Mouse (Mus musculus): ENCODE measurements around the gene 1700001C19Rik. TPM values are rescaled to one million over a fixed set of nuclear protein-coding genes. Genes with fewer than 3 reads are reported as not detected.

The 1700001C19Rik gene
- not detected for total RNA-seq (2021)

DNA sequence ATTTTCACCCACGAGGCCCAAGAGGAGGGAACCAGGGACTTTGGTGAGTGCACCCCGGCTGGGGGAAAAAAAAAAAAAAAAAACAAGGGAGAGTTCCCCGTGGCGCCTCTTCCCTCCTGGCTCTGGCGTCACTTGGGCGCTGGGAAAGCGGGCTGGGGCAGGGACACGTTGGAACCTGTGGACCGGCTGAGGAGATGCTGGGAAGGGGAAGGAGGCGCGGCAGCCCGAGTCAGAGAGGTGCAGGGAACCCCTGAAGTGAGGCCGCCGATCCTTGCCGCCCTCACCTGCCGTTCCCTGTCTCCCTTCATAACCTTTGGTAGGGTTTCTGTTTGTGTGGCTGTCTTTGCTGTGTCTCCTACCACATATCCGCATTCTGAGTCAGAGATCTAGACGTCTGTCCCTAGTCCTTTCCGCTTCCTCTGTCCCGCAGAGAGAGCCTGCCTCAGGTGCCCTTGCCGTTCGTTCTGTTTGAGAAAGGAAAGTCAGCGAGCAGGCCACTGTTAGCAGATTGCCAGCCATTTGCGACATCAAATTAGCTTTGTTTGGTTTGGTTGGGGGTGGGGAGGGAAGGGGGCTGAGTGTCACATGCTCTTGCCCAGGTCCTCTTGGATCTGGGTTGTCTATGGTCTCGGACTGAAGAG lies at the start of gene 1700001C19Rik:
TSS of gene 1700001C19Rik (minus strand) at position 470 of the 641 bp plus-strand sequence.
- DNase-seq (ENCODE audit: low spot score), result no peak
- intact Hi-C loops (cut with DNase I), result no loop called here

DNA sequence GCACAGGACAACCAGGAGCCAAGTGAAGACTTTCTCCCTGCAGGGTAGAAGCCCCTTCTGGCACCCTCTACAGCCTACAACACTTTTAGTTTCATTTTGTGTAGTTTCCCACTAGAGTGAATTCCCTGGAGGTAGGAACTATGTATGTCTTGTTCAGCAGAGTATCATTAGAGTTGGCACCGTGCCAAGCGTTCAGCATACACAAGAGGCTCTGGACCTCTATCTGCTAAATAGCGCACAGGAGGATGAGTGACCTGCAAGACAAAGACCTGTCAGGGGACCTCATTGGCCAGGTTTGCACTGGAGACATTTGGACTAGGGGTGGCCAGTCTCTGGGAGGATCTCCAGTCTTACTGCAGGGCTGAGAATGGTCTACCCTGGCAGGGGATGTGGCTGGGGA lies 48.6 kb upstream of the 1700001C19Rik start:
- intact Hi-C loops (cut with DNase I), result loop anchor here (10.0 kb wide), 2 partner anchors 111 to 451 kb away; no protein-coding TSS in a partner anchor
- DNase-seq (ENCODE audit: low spot score), result no peak

DNA sequence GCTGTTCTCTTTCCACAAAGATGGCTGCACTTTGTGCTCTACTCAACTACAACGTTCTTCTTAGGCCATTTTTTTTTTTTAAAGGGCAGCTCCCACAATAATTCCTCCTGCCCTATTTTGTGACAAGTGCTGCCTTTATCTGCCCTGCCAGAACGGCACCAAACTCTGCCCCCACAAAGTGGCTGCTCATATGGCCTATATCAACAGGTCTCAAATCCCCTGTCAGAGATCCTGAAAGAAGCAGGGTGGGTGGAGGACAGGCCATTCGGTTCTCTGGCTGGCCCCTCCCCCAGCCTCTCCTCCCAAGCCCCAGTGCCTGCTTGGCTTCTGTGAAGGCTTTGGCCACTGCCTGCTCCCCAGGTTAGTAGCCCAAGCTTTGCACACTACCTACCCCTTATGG lies 47.8 kb upstream of the 1700001C19Rik start:
- intact Hi-C loops (cut with DNase I), result loop anchor here (5.0 to 10.0 kb wide), 3 partner anchors 78 to 450 kb away; no protein-coding TSS in a partner anchor
- DNase-seq (ENCODE audit: low spot score), result no peak

DNA sequence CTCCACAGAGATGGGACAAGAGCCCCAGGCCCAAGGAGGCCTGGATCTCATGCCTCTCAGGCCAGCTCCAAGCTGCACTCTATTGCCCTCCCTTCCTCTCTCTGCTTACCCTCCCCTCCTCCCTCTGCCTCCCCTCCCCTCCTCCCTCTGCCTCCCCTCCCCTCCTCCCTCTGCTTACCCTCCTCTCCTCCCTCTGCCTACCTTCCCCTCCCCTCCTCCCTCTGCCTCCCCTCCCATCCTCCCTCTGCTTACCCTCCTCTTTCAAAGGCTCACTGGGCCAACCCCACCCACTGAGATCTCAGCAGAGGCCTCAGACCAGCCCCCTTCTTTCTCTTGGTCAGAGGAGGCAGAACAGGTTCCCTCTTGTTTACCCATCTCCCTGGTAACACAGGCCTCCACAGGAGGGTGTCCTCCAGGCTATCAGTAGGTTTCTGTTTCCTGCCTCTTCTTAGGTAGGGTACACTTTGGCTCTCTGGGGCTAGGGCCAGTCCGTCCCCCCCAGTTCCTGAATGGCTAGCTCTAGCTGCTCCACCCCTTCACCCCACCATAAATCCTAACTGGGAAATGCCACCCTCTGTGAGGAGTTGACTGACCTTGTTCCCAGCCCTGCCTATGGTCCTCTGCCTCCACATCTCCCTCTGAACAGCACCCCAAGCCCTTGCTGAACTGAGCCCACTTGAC lies 47.2 kb upstream of the 1700001C19Rik start:
- DNase-seq (ENCODE audit: low spot score), result no peak
- intact Hi-C loops (cut with DNase I), result loop anchor here (5.0 to 10.0 kb wide), 3 partner anchors 77 to 450 kb away; no protein-coding TSS in a partner anchor

DNA sequence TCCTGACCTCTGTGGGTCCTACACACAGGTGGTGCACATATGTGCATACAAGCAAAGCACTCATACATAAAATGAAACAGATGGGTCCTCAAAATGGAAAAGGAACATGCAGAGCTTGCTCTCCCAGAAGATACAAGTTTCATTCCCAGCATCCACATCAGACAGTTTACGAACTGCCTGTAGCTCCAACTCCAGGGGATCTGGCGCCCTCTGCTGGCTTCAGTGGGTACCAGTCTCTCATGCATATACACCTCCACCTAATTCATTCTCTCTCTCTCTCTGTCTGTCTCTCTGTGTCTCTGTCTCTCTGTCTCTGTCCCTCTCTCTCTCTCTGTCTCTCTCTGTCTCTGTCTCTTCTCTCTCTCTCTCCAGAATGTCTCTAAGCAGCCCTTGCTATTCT lies 45.2 kb upstream of the 1700001C19Rik start:
- no peak for DNase-seq (ENCODE audit: low spot score)
- intact Hi-C loops (cut with DNase I), result loop anchor here (5.0 to 10.0 kb wide), 3 partner anchors 75 to 448 kb away; no protein-coding TSS in a partner anchor

DNA sequence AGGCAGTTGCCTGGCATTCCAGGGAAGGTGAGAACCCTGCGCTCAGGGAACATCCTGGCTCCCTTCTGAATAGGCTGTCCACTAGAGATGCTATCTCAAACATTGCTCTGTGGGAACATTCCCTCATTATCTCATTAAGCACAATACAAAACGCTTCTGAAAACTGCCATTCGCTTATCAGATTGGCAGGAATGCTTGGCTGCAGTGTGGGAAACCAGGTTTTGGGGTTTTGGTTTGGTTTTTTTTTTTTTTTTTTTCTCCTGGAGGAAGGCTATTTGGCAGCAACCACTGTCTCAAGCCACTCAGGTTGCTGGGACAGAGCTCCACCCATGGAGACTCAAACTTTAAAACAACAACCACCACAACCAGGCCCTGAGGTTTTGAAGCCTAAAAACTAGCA lies 42.7 kb upstream of the 1700001C19Rik start:
- intact Hi-C loops (cut with DNase I), result loop anchor here (5.0 to 10.0 kb wide), 3 partner anchors 73 to 445 kb away; no protein-coding TSS in a partner anchor
- no peak for DNase-seq (ENCODE audit: low spot score)

DNA sequence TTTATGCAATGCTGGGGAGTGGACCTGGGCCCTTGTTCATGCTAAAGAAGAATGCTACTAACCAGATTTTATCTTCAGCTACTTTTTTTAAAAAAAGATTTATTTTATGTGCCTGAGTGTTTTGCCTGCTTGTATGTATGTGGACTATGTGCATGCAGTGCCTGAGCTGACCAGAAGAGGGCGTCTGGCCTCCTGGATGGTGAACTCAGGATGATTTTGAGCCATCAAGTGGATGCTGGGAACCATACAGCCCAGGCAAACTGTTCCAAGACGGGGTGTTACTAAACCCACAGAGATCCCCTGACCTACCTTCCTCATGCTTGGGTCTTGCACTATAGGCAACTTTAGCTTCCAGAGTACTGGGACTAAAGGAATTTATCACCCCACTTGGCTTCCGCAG lies 38.5 kb upstream of the 1700001C19Rik start:
- DNase-seq (ENCODE audit: low spot score), result no peak
- intact Hi-C loops (cut with DNase I), result no loop called here

DNA sequence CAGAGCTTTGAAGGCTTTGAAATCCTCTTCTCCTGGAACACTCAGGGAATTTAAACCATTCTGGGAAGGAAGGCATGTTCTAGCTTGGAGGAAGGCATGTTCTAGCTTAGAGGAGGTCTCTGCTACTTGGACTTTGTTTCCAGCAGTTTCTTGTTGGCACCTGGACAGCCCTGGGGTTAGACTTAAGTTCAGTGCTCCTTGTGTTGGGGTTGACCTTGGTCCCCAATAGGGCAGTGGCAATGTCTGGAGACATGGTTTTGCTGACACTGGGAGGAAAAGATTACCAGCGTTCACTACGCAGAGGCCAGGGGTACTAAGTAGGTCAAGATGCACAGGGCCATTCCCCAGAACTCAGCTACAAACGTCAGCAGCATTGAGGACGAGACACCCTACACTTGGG lies 38.0 kb upstream of the 1700001C19Rik start:
- no peak for DNase-seq (ENCODE audit: low spot score)
- intact Hi-C loops (cut with DNase I), result no loop called here

DNA sequence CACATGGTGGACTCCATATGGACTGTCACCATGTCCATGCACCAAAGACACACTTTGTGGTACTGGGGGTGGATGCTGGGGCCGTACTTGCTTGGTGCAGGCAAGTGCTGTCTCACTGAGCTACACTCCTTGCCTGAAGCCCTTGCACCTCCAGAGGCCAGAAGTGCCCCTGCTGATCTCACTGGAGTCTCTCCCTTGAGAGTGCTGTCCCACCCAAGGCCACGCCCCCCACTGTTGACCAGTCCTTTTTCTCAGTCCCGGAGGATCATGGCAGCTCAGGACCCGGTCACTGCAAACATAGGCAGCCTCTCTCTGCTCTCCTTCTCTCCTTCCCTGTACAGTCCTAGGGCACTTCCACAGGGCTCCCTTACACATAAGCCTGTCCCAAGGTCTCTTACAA lies 37.1 kb upstream of the 1700001C19Rik start:
- intact Hi-C loops (cut with DNase I), result no loop called here
- no peak for DNase-seq (ENCODE audit: low spot score)

DNA sequence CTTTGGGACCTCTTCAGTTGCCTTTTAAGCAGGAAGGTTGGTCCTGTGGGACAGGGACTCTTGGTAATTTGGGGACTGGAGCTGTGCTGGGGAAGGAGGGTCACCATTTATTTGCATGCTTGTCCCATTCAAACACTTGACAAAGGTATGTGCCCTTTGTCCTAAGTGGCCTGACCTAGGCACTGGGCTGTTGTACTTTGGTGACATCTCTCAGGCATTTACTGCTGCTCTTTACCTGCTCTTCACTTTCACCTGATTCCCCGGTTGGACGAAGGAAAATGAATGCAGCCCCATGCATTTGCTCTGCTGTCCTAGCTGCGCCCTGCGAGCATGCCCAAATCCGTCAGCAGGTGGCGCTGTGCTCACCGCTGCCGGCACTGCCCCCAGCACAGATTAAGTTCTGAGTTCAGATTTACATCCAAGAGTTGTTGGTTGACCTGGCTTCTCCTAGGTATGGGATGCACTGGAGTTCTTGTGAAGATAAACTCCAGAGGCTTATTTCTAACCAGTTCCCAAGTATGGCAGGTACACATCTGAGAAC lies 36.3 kb upstream of the 1700001C19Rik start:
- intact Hi-C loops (cut with DNase I), result loop anchor here (1.0 kb wide), 1 partner anchor 203 kb away; no protein-coding TSS in a partner anchor
- DNase-seq (ENCODE audit: low spot score), result no peak

DNA sequence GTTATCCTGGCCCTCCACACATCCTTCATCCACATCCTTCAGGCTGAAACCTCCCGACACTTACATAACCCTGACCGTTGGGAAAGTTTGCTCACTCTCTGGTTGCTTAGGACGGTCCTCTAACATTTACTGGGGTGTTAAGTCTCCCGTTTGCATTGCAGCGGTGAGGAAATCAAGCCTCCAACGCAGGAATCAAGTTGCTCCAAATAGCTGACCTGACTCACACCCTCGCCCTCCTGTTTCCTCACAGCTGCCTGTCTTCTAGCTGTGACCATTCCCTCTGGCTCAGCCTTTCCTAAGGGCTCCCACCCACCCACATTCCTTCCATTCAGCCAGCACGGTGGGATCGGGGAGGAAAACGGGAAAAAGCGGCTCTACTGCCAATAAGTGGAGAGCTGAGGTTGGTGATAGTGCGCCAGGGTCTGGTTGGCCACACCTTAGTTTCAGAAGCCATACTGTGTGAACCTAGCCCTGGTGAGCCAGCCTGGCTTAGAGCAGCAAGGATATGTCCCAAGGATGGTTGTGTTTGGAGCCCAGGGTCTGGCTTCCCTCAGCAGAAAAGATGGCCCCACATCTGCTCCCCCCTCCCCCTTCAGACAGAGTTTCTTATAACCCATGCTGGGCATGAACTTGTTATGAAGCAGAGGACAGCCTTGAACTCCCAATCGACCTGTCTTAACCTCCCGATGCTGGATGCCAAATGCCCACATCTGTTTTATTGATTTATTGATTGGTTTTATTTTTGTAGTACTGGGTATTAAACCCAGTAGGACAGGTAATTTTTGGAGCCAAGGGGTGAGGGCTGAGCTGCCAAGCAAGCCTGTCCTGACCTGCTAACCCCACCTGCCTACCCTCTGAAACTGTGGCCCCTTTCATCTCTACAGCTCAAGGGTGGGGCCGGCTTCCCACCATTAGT lies 35.5 kb upstream of the 1700001C19Rik start:
- DNase-seq (ENCODE audit: low spot score), result no peak
- intact Hi-C loops (cut with DNase I), result loop anchor here (1.0 kb wide), 1 partner anchor 204 kb away; no protein-coding TSS in a partner anchor

DNA sequence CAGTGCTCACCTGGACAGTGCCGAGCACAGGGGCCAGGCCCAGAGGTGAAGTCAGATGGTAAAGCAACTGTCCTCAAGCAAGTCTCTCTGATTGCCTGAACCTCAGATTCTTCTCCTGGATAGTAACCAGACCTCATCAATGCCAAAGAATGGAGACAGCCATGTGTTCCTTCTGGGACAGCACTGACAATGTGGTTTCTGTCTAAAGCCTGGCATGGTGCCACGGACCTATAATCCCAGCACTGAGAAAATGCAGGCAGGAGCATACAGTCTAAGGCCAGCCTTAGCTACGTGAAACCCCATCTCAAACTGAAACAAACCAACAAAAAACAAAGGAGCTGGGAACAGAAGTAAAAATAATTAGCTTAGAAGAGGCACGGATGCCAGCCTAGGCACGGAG lies 33.5 kb upstream of the 1700001C19Rik start:
- intact Hi-C loops (cut with DNase I), result no loop called here
- DNase-seq (ENCODE audit: low spot score), result no peak

DNA sequence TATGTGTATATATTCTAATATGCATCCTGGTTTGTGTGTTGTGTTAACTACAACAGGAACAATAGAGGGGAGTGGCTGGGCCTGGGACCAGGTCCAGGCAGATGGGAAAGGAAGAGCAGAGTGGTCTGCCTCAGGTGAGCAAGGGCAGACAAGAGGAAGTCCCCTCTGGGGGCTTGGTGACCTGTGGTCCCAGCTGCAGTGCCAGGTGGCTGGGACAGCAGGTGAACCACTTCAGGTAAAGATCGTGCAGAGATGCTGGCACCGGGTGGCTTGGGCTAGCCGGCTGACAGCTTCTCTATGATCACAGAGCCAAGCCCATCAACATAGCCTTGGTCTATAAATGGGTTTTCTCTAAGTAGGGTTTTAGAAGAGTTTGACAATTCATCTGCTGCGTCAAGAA lies 32.9 kb upstream of the 1700001C19Rik start:
- DNase-seq (ENCODE audit: low spot score), result no peak
- intact Hi-C loops (cut with DNase I), result no loop called here

DNA sequence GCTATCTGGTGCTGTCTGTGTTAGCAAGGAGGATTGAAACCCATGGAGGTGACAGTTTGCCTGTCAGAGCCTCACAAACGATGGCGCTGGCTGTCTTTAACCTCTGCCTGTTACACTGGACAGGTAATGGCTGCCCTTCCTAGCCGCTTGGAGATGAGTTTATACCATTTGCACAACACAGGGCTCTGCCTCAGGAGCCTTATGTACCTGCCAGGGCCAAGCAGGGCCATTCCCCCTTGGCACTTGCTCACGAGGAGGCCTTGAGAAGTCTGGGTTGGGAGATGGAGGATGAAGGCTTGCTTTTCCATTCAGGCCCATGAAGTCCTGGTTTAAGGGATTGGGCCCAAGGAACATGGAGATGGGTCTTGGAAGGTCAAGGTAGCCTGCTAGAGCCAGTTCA lies 32.5 kb upstream of the 1700001C19Rik start:
- intact Hi-C loops (cut with DNase I), result loop anchor here (5.0 kb wide), 1 partner anchor 62 kb away; no protein-coding TSS in a partner anchor
- no peak for DNase-seq (ENCODE audit: low spot score)

DNA sequence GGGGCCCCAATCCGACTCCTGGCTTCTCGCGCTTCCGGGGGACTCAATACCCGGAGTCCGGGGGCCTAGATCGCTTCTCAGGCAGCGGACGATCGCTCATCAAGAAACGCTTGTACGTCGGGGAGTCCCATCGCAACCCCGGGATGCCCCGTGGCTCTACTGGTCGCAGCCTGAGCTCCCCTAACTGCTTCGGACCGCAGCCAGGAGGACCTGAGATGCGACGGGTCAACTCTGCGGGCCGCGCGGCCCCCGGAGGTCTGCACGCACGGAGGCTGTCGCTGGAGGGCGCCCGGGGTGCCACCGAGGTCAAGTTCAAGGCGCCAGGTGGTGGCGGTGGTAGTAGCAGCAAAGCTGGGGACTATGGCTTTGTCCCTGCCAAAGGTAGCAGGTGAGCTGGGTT lies 31.3 kb upstream of the 1700001C19Rik start:
- intact Hi-C loops (cut with DNase I), result loop anchor here (5.0 kb wide), 1 partner anchor 61 kb away; no protein-coding TSS in a partner anchor
- DNase-seq (ENCODE audit: low spot score), result no peak

DNA sequence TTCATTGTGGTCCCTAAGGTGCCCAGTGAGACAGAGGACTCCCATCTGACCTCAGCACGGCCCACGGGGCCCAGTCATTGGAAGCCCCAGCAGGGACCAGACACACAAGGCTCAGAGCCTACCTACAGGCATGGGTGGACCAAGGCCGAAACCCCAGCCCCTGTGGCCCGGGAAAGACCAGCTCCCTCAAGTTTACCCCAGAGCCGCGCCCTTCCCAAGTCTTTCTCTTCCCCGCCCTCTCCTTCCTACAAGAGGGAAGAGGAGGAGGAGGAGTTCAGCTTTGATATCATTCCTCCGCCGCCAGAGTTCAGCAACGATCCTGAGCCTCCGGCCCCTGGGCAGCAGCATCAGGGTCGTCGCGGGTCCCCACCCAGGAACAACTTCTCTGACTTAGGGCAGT lies 30.9 kb upstream of the 1700001C19Rik start:
- intact Hi-C loops (cut with DNase I), result loop anchor here (5.0 kb wide), 1 partner anchor 61 kb away; no protein-coding TSS in a partner anchor
- no peak for DNase-seq (ENCODE audit: low spot score)

DNA sequence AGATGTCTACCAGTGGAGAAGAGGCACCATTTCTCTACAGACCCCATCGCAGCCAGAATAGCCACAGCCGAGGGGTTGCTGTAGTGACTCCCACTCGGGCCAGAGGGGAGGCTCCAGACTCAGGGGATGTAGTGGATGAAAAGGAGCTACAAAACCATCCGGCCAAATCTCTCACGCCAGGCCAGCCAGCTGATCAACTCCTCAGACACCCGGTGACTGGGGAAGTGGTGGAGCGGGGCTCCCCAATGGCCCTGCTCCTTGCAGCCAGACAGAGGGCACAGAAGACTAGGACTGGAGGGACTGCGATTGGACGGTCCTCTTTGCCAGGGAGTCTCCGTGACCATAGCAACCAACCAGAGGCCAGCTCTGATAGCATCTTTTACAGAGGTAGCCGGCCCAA lies 30.5 kb upstream of the 1700001C19Rik start:
- no peak for DNase-seq (ENCODE audit: low spot score)

DNA sequence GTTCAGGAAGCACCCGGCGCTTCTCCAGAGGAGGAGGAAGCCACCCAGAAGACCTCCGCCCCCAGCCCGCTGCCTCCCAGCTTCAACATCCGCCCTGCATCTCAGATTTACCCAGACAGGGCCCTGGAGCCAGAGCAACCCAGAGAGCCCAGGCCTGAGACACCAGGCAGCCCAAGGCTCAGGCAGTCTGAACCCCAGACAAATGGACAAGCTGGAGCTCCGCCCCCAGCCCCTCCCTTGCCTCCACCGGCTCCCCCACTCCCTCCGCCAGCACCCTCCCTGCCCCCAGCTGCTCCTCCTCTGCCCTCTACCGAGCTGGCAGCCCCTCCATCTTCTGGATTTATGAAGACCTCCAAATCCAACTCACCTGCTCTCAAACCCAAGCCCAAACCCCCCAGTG lies 29.1 kb upstream of the 1700001C19Rik start:
- no peak for DNase-seq (ENCODE audit: low spot score)
- intact Hi-C loops (cut with DNase I), result loop anchor here (5.0 kb wide), 1 partner anchor 59 kb away; no protein-coding TSS in a partner anchor

More for the DNA sequence above, 30.5 kb upstream of the 1700001C19Rik start:
- intact Hi-C loops (cut with DNase I), result loop anchor here (5.0 kb wide), 1 partner anchor 60 kb away; no protein-coding TSS in a partner anchor

DNA sequence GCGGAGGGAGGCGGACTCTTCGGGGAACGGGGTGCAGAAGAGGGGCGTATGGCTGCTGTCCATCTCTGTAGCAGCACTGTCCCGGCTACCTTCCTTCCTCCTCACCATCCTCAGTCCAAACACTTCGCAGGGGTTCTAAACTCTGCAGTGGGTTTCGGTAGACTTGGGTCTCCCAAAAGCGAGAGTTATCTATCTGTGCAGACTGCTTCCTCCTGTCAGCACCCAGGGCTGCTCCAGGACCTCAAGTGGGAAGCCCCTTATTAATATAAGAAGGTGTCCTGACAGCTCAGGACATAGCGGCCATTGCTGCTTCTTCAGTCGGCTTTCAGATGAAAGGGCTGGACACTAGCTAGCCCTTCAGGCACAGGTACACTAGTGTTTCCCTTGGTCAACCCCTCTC lies 27.8 kb upstream of the 1700001C19Rik start:
- DNase-seq (ENCODE audit: low spot score), result no peak
- intact Hi-C loops (cut with DNase I), result loop anchor here (5.0 kb wide), 1 partner anchor 58 kb away; no protein-coding TSS in a partner anchor
